Mouse (Mus musculus): Measurements from ENCODE around the gene Cckbr. TPM values are rescaled to one million over a fixed set of nuclear protein-coding genes. Genes with fewer than 3 reads are reported as not detected.
A peak's percentile ranks its signal among the peaks of the same experiment; 100 is the strongest.

Cckbr gene
- 10 to 100 TPM; 10.1 to 11.3 TPM for total RNA-seq (2021)
- long read RNA-seq, experiment 1, transcript Cckbr-201 (5 exons, 2,573 nt) = major isoform, 8 of 8 reads
- long read RNA-seq, experiment 1, partial matches to known transcripts = 0 of 8 reads
- long read RNA-seq, experiment 1, other reads (novel, unspliced or antisense) = 0 of 8 reads
- long read RNA-seq, experiment 2, transcript Cckbr-201 (5 exons, 2,573 nt) = major isoform, 12 of 17 reads
- long read RNA-seq, experiment 2, partial matches to known transcripts = 4 of 17 reads
- long read RNA-seq, experiment 2, other reads (novel, unspliced or antisense) = 1 of 17 reads

- peak in 1 of 2 experiments; percentile 16 for DNase-seq (ENCODE audit: low spot score in 2 of 2)
Observed at GRCm38 (mm10) chr7:105425424-105426043, at the start of gene Cckbr. Gene Cckbr (plus strand): TSS chr7:105425731.

DNA sequence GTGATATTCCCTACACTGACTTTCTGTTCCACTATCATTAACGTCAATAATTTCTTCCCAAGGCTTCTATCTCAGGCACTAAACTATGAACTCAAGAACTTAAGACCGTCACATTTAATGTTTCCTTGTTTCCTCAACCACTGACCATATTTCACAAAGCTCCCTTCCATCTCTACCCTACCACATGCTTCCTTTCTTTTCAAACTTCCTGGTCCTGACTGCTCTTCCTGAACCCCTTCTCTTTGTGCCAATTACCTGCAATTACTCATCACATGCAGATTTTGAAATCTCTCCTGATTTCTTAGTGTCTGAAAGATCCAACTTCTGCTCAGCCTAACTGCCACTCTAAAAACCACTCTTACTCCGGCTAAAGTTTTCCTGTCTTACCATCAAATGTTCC is 45.2 kb upstream of the Cckbr start:
- no peak for DNase-seq (ENCODE audit: low spot score in 2 of 2)

DNA sequence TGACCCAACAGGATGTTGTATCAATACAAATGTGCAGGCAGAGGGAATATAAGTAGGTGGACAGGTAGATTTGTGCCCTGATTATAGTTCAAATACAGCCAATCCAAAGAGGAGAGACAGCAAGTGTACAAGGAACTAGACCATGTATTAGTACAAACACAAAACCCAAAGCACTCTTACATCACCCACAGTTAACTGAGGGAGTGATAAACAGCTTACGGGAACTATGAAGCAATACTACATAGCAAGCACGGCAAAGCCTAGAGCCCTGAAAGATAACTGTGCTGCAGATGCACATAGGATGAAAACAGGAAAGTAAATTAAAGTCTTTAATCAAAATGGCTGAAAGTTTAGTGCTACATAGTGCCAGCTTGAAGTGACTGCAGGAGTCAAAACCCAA is 37.8 kb upstream of the Cckbr start:
- DNase-seq (ENCODE audit: low spot score in 2 of 2) = no peak

- DNase-seq (ENCODE audit: low spot score in 2 of 2) = no peak
Observed at GRCm38 (mm10) chr7:105390236-105390635, 35.3 kb upstream of the Cckbr start.

- no peak for DNase-seq (ENCODE audit: low spot score in 2 of 2)
Observed at GRCm38 (mm10) chr7:105394606-105395005, 30.9 kb upstream of the Cckbr start.

- DNase-seq (ENCODE audit: low spot score in 2 of 2) = no peak
Observed at GRCm38 (mm10) chr7:105395131-105395820, 30.3 kb upstream of the Cckbr start.

DNA sequence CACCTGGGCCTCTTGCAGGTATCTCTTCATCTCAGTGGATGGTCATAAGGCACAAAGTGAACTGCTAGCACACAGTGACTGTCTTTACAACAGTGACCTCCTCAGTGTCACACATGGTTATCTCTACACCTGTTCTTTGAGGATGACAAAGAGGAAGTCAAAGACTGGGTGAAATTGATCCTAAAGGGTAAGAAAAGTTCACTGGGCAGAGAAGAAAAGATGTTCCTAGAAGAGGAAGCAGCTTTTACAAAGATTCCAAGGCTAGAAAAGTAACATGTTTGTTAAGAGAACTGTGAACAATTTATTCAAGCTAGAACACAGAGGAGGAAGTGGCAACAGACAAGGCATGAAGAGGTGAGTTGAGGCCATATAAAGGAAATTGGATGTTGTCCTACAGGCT is 29.4 kb upstream of the Cckbr start:
- no peak for DNase-seq (ENCODE audit: low spot score in 2 of 2)

GRCm38 (mm10) chr7:105399058-105399934 is 26.2 kb upstream of the Cckbr start:
- DNase-seq (ENCODE audit: low spot score in 2 of 2) = no peak

- peak; percentile 98 to 100 for DNase-seq (ENCODE audit: low spot score in 2 of 2)
Observed at GRCm38 (mm10) chr7:105399935-105400624, 25.5 kb upstream of the Cckbr start, which contains the start of gene Fam160a2. Gene Fam160a2 (minus strand): TSS chr7:105400054.

- no peak for DNase-seq (ENCODE audit: low spot score in 2 of 2)
Observed at GRCm38 (mm10) chr7:105404268-105404667, 21.3 kb upstream of the Cckbr start, which contains the start of gene Cnga4. Gene Cnga4 (plus strand): TSS chr7:105404568.

GRCm38 (mm10) chr7:105406322-105406721 is 19.2 kb upstream of the Cckbr start:
- DNase-seq (ENCODE audit: low spot score in 2 of 2) = no peak

GRCm38 (mm10) chr7:105411874-105412632 is 13.5 kb upstream of the Cckbr start:
- DNase-seq (ENCODE audit: low spot score in 2 of 2) = peak; percentile 77 to 85

DNA sequence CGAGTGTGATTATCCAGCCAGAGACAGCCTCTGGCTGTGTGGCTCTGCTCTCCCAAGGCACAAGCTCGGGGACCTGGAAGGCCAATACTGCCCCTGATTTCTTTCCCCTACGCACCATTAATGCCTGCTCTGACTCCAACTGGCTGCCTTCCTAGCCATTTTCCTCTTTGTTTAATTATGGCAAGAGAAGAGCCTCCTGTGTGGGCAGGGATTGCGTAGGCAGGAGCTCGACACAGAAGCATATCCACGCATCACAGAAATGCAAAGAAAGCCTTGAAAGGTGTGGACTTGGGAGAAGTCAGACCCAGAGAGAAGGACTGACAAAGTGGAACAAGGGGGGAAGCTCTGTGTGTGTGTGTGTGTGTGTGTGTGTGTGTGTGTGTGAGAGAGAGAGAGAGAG is 11.1 kb upstream of the Cckbr start:
- no peak for DNase-seq (ENCODE audit: low spot score in 2 of 2)

DNA sequence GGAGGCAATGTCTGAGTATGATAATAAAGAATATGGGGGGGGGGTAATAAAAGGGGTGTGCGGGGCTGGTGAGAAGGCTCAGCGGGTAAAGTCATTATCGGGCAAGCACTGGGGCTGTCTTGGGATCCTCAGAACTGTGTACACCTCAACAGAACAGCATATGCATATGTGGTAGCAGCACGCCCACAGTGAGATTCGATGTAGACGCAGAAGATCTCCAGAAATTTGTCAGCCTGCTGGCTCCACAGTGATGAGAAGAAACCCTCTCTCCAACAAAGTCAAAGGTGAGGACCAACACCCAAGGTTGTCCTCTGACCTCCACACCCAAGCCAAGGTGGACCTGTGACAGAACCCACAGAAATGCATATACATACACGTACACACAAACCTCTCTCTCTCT is 9.0 kb upstream of the Cckbr start:
- DNase-seq (ENCODE audit: low spot score in 2 of 2) = no peak

GRCm38 (mm10) chr7:105418106-105418505 is 7.4 kb upstream of the Cckbr start:
- DNase-seq (ENCODE audit: low spot score in 2 of 2) = no peak

- no peak for DNase-seq (ENCODE audit: low spot score in 2 of 2)
Observed at GRCm38 (mm10) chr7:105420903-105421302, 4.6 kb upstream of the Cckbr start.

DNA sequence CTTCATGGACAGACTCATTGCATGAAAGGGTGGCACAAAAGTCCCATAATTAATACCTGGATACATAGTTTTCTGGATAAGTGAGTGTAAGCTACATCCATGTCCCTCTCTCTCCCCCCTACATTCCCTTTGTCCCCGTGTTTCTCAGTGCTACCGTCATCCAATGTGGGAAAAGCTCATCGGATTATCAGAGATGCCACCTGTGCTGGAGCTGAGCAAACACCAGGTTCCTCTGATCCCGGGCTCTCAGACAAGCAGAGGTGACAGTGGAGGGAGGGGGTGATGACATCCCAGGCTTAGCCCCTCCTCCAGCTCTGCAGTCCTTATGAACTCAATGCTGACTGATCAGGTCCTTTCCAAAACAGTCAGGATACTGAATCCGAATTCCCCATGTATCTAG is 1.2 kb upstream of the Cckbr start:
- DNase-seq (ENCODE audit: low spot score in 2 of 2) = no peak

DNA sequence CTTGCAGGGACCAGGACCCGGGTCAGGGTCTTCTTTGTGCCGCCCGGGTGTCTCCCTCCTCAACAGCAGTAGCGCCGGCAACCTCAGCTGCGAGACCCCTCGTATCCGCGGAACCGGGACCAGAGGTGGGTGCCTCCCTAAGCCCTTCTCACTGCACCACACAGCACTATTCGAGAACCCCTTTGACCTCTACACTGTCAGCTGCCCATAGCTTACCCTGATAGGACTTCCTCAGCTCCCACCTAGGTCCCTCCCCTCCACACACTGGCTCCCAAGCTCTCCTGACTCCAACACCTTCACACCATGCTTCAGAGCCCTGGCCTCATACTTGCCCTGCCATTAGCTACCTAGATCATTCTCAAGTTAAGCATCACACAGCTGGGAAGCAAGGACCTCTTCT is 520 bp downstream of the Cckbr start:
- DNase-seq (ENCODE audit: low spot score in 2 of 2) = no peak

DNA sequence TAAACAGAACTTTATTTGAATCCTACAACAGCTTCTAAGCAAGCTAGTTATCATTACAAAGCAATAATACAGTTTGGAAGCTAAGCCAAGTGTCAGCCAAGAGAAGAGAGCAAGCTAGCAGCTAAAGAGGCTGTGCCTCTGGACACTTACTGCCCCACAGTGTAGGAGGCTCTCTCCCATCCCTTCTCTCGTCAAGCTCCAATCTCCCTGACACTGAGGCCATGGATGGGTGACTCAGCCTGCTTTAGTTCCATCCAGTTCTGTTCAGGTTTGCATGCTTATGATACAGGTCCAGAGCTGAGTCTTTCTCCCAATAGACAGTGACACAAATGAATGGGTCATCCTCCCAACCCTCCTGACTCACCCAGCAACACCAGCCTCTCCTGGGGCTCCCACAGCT is 6.5 kb downstream of the Cckbr start:
- DNase-seq (ENCODE audit: low spot score in 2 of 2) = no peak

GRCm38 (mm10) chr7:105433859-105434258 is 8.3 kb downstream of the Cckbr start:
- DNase-seq (ENCODE audit: low spot score in 2 of 2) = no peak

Data from layer of hippocampus, postnatal 14 days (tissue).